Comparison of ENCODE assay signal across 11 mouse cellular contexts in genomic region chr13:16022536-16022935, GRCm38 (mm10). TPM values are rescaled to one million over a fixed set of nuclear protein-coding genes. Genes with fewer than 3 reads are reported as not detected.
DNase-seq lines count a peak whose midpoint lies in the region; ATAC-seq and TF ChIP-seq lines count a peak whose summit lies in the region.
"Had no signal": no experiment of that assay in that cellular context is flagged by ENCODE, and none has a peak within 500 bp of the region (broad histone marks: within the 10 kb centered on the region; RNA-seq: fewer than 3 reads in every experiment).

No protein-coding gene starts in this region.

- no peak for TF ChIP-seq CTCF in embryonic fibroblast, embryonic 13.5 days (IDR thresholded peaks at IDR 0.05; ENCODE audit: borderline replicate concordance, insufficient read depth, low read length)

- 0 out of 2 replicates have a peak overlapping the region, but pooled peaks have one; percentile 21 for H3K9ac ChIP-seq in heart, embryonic 14.5 days (ENCODE audit: low read length)
- H3K9ac ChIP-seq: liver, embryonic 13.5 days had no signal

- no peak for DNase-seq in heart, adult 18-20 months
- DNase-seq in left cerebral cortex, postnatal 36 days (ENCODE audit: low spot score in 2 of 2) = peak; percentile 40 to 50
- no peak for DNase-seq in left cerebral cortex, postnatal 4 days
- no peak for DNase-seq in ovary, postnatal 10 days (ENCODE audit: low spot score)
- DNase-seq: liver, embryonic 13.5 days; lung, postnatal 10 days had no signal

- H3K27ac ChIP-seq in heart, embryonic 14.5 days (replicated peaks in 1 of 2; ENCODE audit: control insufficient read depth in 1 of 2, insufficient read depth in 1 of 2, low read depth in 2 of 2, low read length in 2 of 2) = peak overlapping the region in 1 of 2 experiments; percentile 41; a peak in 1 of 4 replicates
- H3K27ac ChIP-seq in embryonic fibroblast, embryonic 13.5 days (ENCODE audit: insufficient read depth, low read length) = peak overlapping the region; percentile 15; the same call in 1 of the 2 replicates
- H3K27ac ChIP-seq: liver, embryonic 13.5 days; stomach, postnatal 0 days had no signal

- no peaks in the 10 kb centered on the region for H3K9me3 ChIP-seq in heart, embryonic 14.5 days (ENCODE audit: control insufficient read depth, low read length)
- H3K9me3 ChIP-seq: liver, embryonic 13.5 days had no signal

- H3K27me3 ChIP-seq in heart, embryonic 14.5 days (ENCODE audit: control insufficient read depth, insufficient read depth, low read length) = no peaks in the 10 kb centered on the region
- no peaks in the 10 kb centered on the region for H3K27me3 ChIP-seq in myocyte (ENCODE audit: control insufficient read depth, insufficient read depth, insufficient read length)
- H3K27me3 ChIP-seq: CH12.LX had no signal

- no peak for TF ChIP-seq POLR2A in embryonic fibroblast, embryonic 13.5 days (IDR thresholded peaks at IDR 0.05; ENCODE audit: low read depth, low read length)
- TF ChIP-seq POLR2A in myocyte (IDR thresholded peaks at IDR 0.05; ENCODE audit: insufficient read length, low read depth) = no peak

- peaks cover 10% of the 10 kb centered on the region; the same call in 1 of the 2 replicates for H3K36me3 ChIP-seq in heart, embryonic 14.5 days (ENCODE audit: control insufficient read depth, insufficient read depth, low read length)
- peaks cover 12% of the 10 kb centered on the region for H3K36me3 ChIP-seq in myocyte (ENCODE audit: control insufficient read depth, insufficient read depth)
- H3K36me3 ChIP-seq: liver, embryonic 13.5 days had no signal

- intact Hi-C loops in left cerebral cortex, postnatal 36 days (cut with DNase I) = loop anchor here (5.0 kb wide), 4 partner anchors 620 to 1410 kb away; no protein-coding TSS in a partner anchor
- intact Hi-C loops in left cerebral cortex, postnatal 4 days (cut with DNase I) = loop anchor here (5.0 kb wide), 1 partner anchor 740 kb away; no protein-coding TSS in a partner anchor

- H3K4me1 ChIP-seq in heart, embryonic 14.5 days (ENCODE audit: control insufficient read depth in 2 of 2, insufficient read depth in 2 of 2, low read length in 2 of 2) = peaks cover 11 to 13% of the 10 kb centered on the region in 2 experiments; a peak in 3 of 4 replicates
- no peaks in the 10 kb centered on the region for H3K4me1 ChIP-seq in embryonic fibroblast, embryonic 13.5 days (ENCODE audit: control insufficient read depth, insufficient read depth, low read length)
- H3K4me1 ChIP-seq: liver, embryonic 13.5 days had no signal

- no peak for ATAC-seq in heart, embryonic 14.5 days (ENCODE audit: insufficient number of reproducible peaks, insufficient read depth, low FRiP score, low read depth)

- H3K4me2 ChIP-seq in heart, embryonic 14.5 days (ENCODE audit: low read length) = peak overlapping the region; percentile 84
- peak overlapping the region; percentile 1 for H3K4me2 ChIP-seq in myocyte (ENCODE audit: low read depth)
- H3K4me2 ChIP-seq: liver, embryonic 13.5 days had no signal

- H3K79me2 ChIP-seq in myocyte (ENCODE audit: control insufficient read depth, insufficient read depth) = peaks cover 62% of the 10 kb centered on the region

- no peak overlapping the region for H3ac ChIP-seq in myocyte (ENCODE audit: control insufficient read depth, insufficient read length)

- 81% methylated on average over 8 of the region's 8 CpGs for WGBS in heart, embryonic 14.5 days

- H3K4me3 ChIP-seq in heart, embryonic 14.5 days (ENCODE audit: control insufficient read depth in 1 of 2, insufficient read depth in 1 of 2, low read depth in 1 of 2, low read length in 2 of 2) = no peak overlapping the region
- H3K4me3 ChIP-seq in embryonic fibroblast, embryonic 13.5 days (ENCODE audit: insufficient read depth, low read length) = no peak overlapping the region
- no peak overlapping the region for H3K4me3 ChIP-seq in myocyte
- H3K4me3 ChIP-seq: liver, embryonic 13.5 days had no signal

TF ChIP-seq in myocyte, 11 proteins besides CTCF, POLR2A, EP300 and RAD21:
- no peak for TF ChIP-seq TCF12 (IDR thresholded peaks at IDR 0.05; ENCODE audit: insufficient read depth, poor library complexity, severe bottlenecking)
- TF ChIP-seq USF1 (IDR thresholded peaks at IDR 0.05; ENCODE audit: low read depth) = no peak
- TF ChIP-seq TCF3 (IDR thresholded peaks at IDR 0.05; ENCODE audit: insufficient read length, low read depth) = no peak
- no peak for TF ChIP-seq POLR2AphosphoS2 (IDR thresholded peaks at IDR 0.05; ENCODE audit: insufficient read length, low read depth)
- TF ChIP-seq MAX (IDR thresholded peaks at IDR 0.05; ENCODE audit: low read depth) = no peak
- TF ChIP-seq MYOG (IDR thresholded peaks at IDR 0.05; ENCODE audit: control insufficient read depth in 1 of 3, insufficient read depth in 1 of 3, insufficient read length in 2 of 3, low read depth in 2 of 3) = no peak
- TF ChIP-seq CEBPB (IDR thresholded peaks at IDR 0.05; ENCODE audit: insufficient read depth, poor library complexity, severe bottlenecking) = no peak
- TF ChIP-seq MYOD1 (IDR thresholded peaks at IDR 0.05; ENCODE audit: control insufficient read depth in 1 of 3, insufficient read length in 2 of 3, low read depth in 2 of 3) = no peak
- TF ChIP-seq REST (IDR thresholded peaks at IDR 0.05; ENCODE audit: insufficient read depth, insufficient read length) = no peak
- no peak for TF ChIP-seq SRF (IDR thresholded peaks at IDR 0.05; ENCODE audit: control insufficient read depth, insufficient read length, low read depth)
- no peak for TF ChIP-seq E2F4 (IDR thresholded peaks at IDR 0.05; ENCODE audit: insufficient read depth)

RNA-seq across cellular contexts. Expression of gene Inhba, which starts 10.9 kb away (rescaled TPM):
- 11.0 and 14.6 TPM in 2 replicates for polyA plus RNA-seq in heart, embryonic 14.5 days (2014; fragmentation: Nextera tagmentation; extraction: Ambion mirVana)
- total RNA-seq in heart, adult 18-20 months (2021) = 1 to 10 TPM; 1.6 to 1.8 TPM
- total RNA-seq in left cerebral cortex, postnatal 36 days (2021) = 10 to 100 TPM; 12.5 to 23.1 TPM
- 10 to 100 TPM; 27.4 to 31.8 TPM for total RNA-seq in left cerebral cortex, postnatal 4 days (2021)
- 105 and 296 TPM in 2 replicates for polyA plus RNA-seq in embryonic fibroblast, embryonic 13.5 days (2011; ENCODE audit: insufficient read length, low read depth, missing spikeins)
- polyA plus RNA-seq in myocyte (2012; fragmentation: generic; extraction: Trizol) = 7.5 TPM
- total RNA-seq: CH12.LX had no signal

Comparison
In these comparisons a context has a peak if more than half of its experiments do, and no peak if none do; other contexts are left out.
1. DNase-seq: peak in left cerebral cortex, postnatal 36 days (2 of 2); none in heart, adult 18-20 months (0 of 2), left cerebral cortex, postnatal 4 days (single experiment) and ovary, postnatal 10 days (single experiment).
2. RNA of gene Inhba, which starts 10.9 kb away (total RNA-seq): 27.4 to 31.8 TPM in left cerebral cortex, postnatal 4 days and 12.5 to 23.1 TPM in left cerebral cortex, postnatal 36 days; 1.6 to 1.8 TPM in heart, adult 18-20 months; every median in the first group is over 4 times any median in the second.